Mouse (Mus musculus) erythroblast, embryonic 14.5 days (primary cell): Measurements from ENCODE around the gene Eri3.

ENCODE experiments used
- GATA1 ChIP-seq: IDR thresholded peaks from 2 replicates; pipeline ENCODE4 v1.6.1; 2012; ENCODE audit warnings: low read length, inconsistent platforms, mixed read lengths
- TAL1 ChIP-seq: IDR thresholded peaks from 3 replicates; pipeline ENCODE4 v1.6.1; 2012; ENCODE audit warnings: low read length, inconsistent platforms, mixed read lengths

DNA sequence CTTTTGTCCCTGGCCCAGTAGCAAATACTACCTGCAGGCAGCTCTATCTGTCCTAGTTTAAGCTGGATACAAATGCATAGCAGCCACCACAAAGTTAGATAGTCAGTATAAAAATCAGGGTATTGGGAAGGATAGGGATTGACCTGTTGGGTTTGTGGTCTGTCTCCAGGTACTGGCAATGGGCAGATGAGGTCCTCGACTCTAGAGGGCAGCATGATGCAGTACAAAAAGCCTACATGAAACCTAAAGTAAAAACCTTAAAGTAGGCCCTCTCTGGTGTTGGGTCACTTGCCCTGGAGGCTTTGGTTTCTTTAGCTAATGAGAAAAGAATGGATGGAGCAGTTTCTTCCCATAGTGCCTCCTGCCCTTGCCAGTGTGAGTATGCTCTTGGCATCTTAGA lies 78.3 kb downstream of the Eri3 start:
- TF ChIP-seq TAL1 (no peak), GATA1 (no peak)
